Mouse (Mus musculus) hindbrain, embryonic 16.5 days (tissue): ENCODE measurements around the gene Pdzph1. TPM values are rescaled to one million over a fixed set of nuclear protein-coding genes. Genes with fewer than 3 reads are reported as not detected.

Experiments
- ATAC-seq: fragments of 200-750 bp; cut with Nextera tagmentation; 2 replicates; pipeline ENCODE4 v1.8.0; 2017; ENCODE audit warnings: moderate TSS enrichment, moderate library complexity
- H3K27ac ChIP-seq: fragments of 300-500 bp; sonication (generic); 2 replicates; pipeline ENCODE4 v1.5.1; 2014; ENCODE audit warnings: low read depth, mild to moderate bottlenecking, control low read depth, low read length, moderate library complexity
- H3K27me3 ChIP-seq: fragments of 300-500 bp; sonication (generic); replicated peaks from 2 replicates; pipeline ENCODE4 v1.6.1; 2014; ENCODE audit warnings: low read length; ENCODE audit not compliant: control insufficient read depth, insufficient read depth
- H3K36me3 ChIP-seq: fragments of 300-500 bp; sonication (generic); 2 replicates; pipeline ENCODE4 v1.6.1; 2014; ENCODE audit warnings: mild to moderate bottlenecking, low read length, moderate library complexity, mixed read lengths; ENCODE audit not compliant: control insufficient read depth, insufficient read depth
- H3K4me1 ChIP-seq: fragments of 300-500 bp; sonication (generic); 2 replicates; pipeline ENCODE4 v1.6.1; 2014; ENCODE audit warnings: low read depth, low read length; ENCODE audit not compliant: control insufficient read depth, insufficient read depth
- H3K4me2 ChIP-seq: fragments of 300-500 bp; sonication (generic); 2 replicates; pipeline ENCODE4 v1.6.1; 2014; ENCODE audit warnings: mild to moderate bottlenecking, low read length, control low read depth, moderate library complexity
- H3K4me3 ChIP-seq: fragments of 300-500 bp; sonication (generic); 2 replicates; pipeline ENCODE4 v1.5.1; 2014; ENCODE audit warnings: mild to moderate bottlenecking, low read length, control low read depth, moderate library complexity
- H3K9ac ChIP-seq: fragments of 300-500 bp; sonication (generic); 2 replicates; pipeline ENCODE4 v1.6.1; 2014; ENCODE audit warnings: low read depth, mild to moderate bottlenecking, control low read depth, low read length, moderate library complexity
- H3K9me3 ChIP-seq: fragments of 300-500 bp; sonication (generic); 2 replicates; pipeline ENCODE4 v1.6.1; 2014; ENCODE audit warnings: mild to moderate bottlenecking, low read length, moderate library complexity; ENCODE audit not compliant: control insufficient read depth
- WGBS: fragments of 180-500 bp; shearing (Covaris S2); extraction: QIAGEN DNeasy Blood & Tissue Kit; methylation state at CpG from one replicate; pipeline ENCODE4 v1.1.7; 2014; 5-methylcytosine and 5-hydroxymethylcytosine counted together
- polyA plus RNA-seq: library from polyadenylated mRNA; unstranded; fragments of >200 nt; fragmentation: Nextera tagmentation; extraction: Ambion mirVana; gene quantifications from 2 replicates; pipeline ENCODE4 v1.2.1, GENCODE M21; 2015

Gene Pdzph1
- polyA plus RNA-seq, 1 experiment from 2014 or later, result 2.4 TPM

- Histone ChIP-seq H3K4me3 (no peak overlapping the region), H3K9ac (no peak overlapping the region), H3K4me1 (no peaks in the 10 kb centered on the region), H3K36me3 (no peaks in the 10 kb centered on the region), H3K9me3 (no peaks in the 10 kb centered on the region), H3K4me2 (no peak overlapping the region), H3K27me3 (no peaks in the 10 kb centered on the region), H3K27ac (no peak overlapping the region)
- WGBS, result 78% methylated on average over 10 of the region's 10 CpGs
- ATAC-seq, result no peak
Measured at GRCm38 (mm10) chr17:58924754-58925546, 66.2 kb downstream of the Pdzph1 start.

GRCm38 (mm10) chr17:58923901-58924476 is 67.2 kb downstream of the Pdzph1 start:
- H3K4me3 ChIP-seq, result no peak overlapping the region
- WGBS, result 37% methylated on average over 11 of the region's 11 CpGs
- H3K9ac ChIP-seq, result no peak overlapping the region
- peaks cover 3% of the 10 kb centered on the region; the same call in 1 of the 2 replicates for H3K4me1 ChIP-seq
- no peak overlapping the region for H3K4me2 ChIP-seq
- H3K9me3 ChIP-seq, result no peaks in the 10 kb centered on the region
- ATAC-seq, result peak; percentile 61
- no peak overlapping the region for H3K27ac ChIP-seq
- H3K27me3 ChIP-seq, result no peaks in the 10 kb centered on the region
- no peaks in the 10 kb centered on the region for H3K36me3 ChIP-seq

- H3K27ac ChIP-seq, result no peak overlapping the region
- H3K4me3 ChIP-seq, result no peak overlapping the region
- H3K9me3 ChIP-seq, result no peaks in the 10 kb centered on the region
- H3K4me2 ChIP-seq, result no peak overlapping the region
- H3K9ac ChIP-seq, result no peak overlapping the region
- WGBS, result 57% methylated on average over 7 of the region's 7 CpGs
- no peak; the same call in 1 of the 2 replicates for ATAC-seq
- H3K36me3 ChIP-seq, result no peaks in the 10 kb centered on the region
- peaks cover 3% of the 10 kb centered on the region; the same call in 1 of the 2 replicates for H3K4me1 ChIP-seq
- H3K27me3 ChIP-seq, result no peaks in the 10 kb centered on the region
Measured at GRCm38 (mm10) chr17:58923316-58923866, 67.8 kb downstream of the Pdzph1 start.

- H3K9me3 ChIP-seq, result no peaks in the 10 kb centered on the region
- no peak overlapping the region for H3K4me3 ChIP-seq
- H3K27me3 ChIP-seq, result no peaks in the 10 kb centered on the region
- peaks cover 3% of the 10 kb centered on the region; the same call in 1 of the 2 replicates for H3K4me1 ChIP-seq
- H3K9ac ChIP-seq, result no peak overlapping the region
- H3K27ac ChIP-seq, result no peak overlapping the region
- WGBS, result 96% methylated on average over 2 of the region's 2 CpGs
- no peak for ATAC-seq
- no peak overlapping the region for H3K4me2 ChIP-seq
- H3K36me3 ChIP-seq, result no peaks in the 10 kb centered on the region
Measured at GRCm38 (mm10) chr17:58922821-58923220, 68.4 kb downstream of the Pdzph1 start.

GRCm38 (mm10) chr17:58919927-58920326 is 71.2 kb downstream of the Pdzph1 start:
- Histone ChIP-seq H3K36me3 (no peaks in the 10 kb centered on the region), H3K27ac (no peak overlapping the region), H3K9ac (no peak overlapping the region), H3K27me3 (no peaks in the 10 kb centered on the region), H3K4me1 (peaks cover 3% of the 10 kb centered on the region; the same call in 1 of the 2 replicates), H3K4me2 (no peak overlapping the region), H3K9me3 (no peaks in the 10 kb centered on the region), H3K4me3 (no peak overlapping the region)
- 30% methylated on average over 4 of the region's 4 CpGs for WGBS
- no peak for ATAC-seq

- 0 out of 2 replicates have a peak overlapping the region, but pooled peaks have one; percentile 18 for H3K4me3 ChIP-seq
- no peaks in the 10 kb centered on the region for H3K9me3 ChIP-seq
- no peaks in the 10 kb centered on the region for H3K27me3 ChIP-seq
- peaks cover 3% of the 10 kb centered on the region; the same call in 1 of the 2 replicates for H3K4me1 ChIP-seq
- ATAC-seq, result peak; percentile 77
- H3K27ac ChIP-seq, result no peak overlapping the region
- H3K36me3 ChIP-seq, result no peaks in the 10 kb centered on the region
- WGBS, result 2% methylated on average over 8 of the region's 8 CpGs
- H3K4me2 ChIP-seq, result peak overlapping the region; percentile 51
- H3K9ac ChIP-seq, result no peak overlapping the region; the same call in 1 of the 2 replicates
Measured at GRCm38 (mm10) chr17:58919061-58919460, 72.1 kb downstream of the Pdzph1 start.

- no peak overlapping the region for H3K9ac ChIP-seq
- whole genome bisulfite sequencing, result 82% methylated on average over 3 of the region's 3 CpGs
- no peaks in the 10 kb centered on the region for H3K9me3 ChIP-seq
- no peak overlapping the region for H3K4me3 ChIP-seq
- no peak for ATAC-seq
- H3K36me3 ChIP-seq, result no peaks in the 10 kb centered on the region
- H3K4me1 ChIP-seq, result peaks cover 3% of the 10 kb centered on the region; the same call in 1 of the 2 replicates
- no peaks in the 10 kb centered on the region for H3K27me3 ChIP-seq
- no peak overlapping the region for H3K27ac ChIP-seq
- H3K4me2 ChIP-seq, result no peak overlapping the region
Measured at GRCm38 (mm10) chr17:58918539-58918938, 72.6 kb downstream of the Pdzph1 start.

- 84% methylated on average over 7 of the region's 7 CpGs for whole genome bisulfite sequencing
- Histone ChIP-seq H3K9ac (no peak overlapping the region), H3K4me2 (no peak overlapping the region), H3K9me3 (no peaks in the 10 kb centered on the region), H3K27me3 (no peaks in the 10 kb centered on the region), H3K4me1 (no peaks in the 10 kb centered on the region), H3K27ac (no peak overlapping the region), H3K4me3 (no peak overlapping the region), H3K36me3 (no peaks in the 10 kb centered on the region)
- ATAC-seq, result no peak
Measured at GRCm38 (mm10) chr17:58911564-58911963, 79.6 kb downstream of the Pdzph1 start.

GRCm38 (mm10) chr17:58909061-58909661 is 82.0 kb downstream of the Pdzph1 start:
- WGBS, result 34% methylated on average over 8 of the region's 8 CpGs
- ATAC-seq, result peak; percentile 67; the same call in 1 of the 2 replicates
- H3K4me3 ChIP-seq, result no peak overlapping the region

More at GRCm38 (mm10) chr17:58909061-58909661, 82.0 kb downstream of the Pdzph1 start:
- Histone ChIP-seq H3K27me3 (no peaks in the 10 kb centered on the region), H3K36me3 (no peaks in the 10 kb centered on the region), H3K27ac (no peak overlapping the region), H3K9ac (no peak overlapping the region), H3K9me3 (no peaks in the 10 kb centered on the region), H3K4me1 (no peaks in the 10 kb centered on the region), H3K4me2 (no peak overlapping the region)
